Mouse (Mus musculus) thymus, adult 2 months (tissue): ENCODE data around the gene Cdk12.
"Not testable (repeated sequence)": the region's sequence is repeated elsewhere in the genome, so short reads cannot be mapped to it uniquely, and the experiment has no call there.

Experiments
- CTCF ChIP-seq: fragments of 200-500 bp; IDR thresholded peaks from 2 replicates; pipeline ENCODE4 v1.5.1; 2012; ENCODE audit warnings: mild to moderate bottlenecking, control low read depth, low read length, moderate library complexity, borderline replicate concordance; ENCODE audit not compliant: control insufficient read depth, poor library complexity, insufficient read depth; ENCODE audit errors: extremely low read depth
- POLR2A ChIP-seq: fragments of 200-500 bp; IDR thresholded peaks from 2 replicates; pipeline ENCODE4 v1.6.1; 2012; ENCODE audit warnings: mild to moderate bottlenecking, low read length, control low read depth, moderate library complexity; ENCODE audit not compliant: control insufficient read depth, poor library complexity, insufficient read depth; ENCODE audit errors: extremely low read depth

DNA sequence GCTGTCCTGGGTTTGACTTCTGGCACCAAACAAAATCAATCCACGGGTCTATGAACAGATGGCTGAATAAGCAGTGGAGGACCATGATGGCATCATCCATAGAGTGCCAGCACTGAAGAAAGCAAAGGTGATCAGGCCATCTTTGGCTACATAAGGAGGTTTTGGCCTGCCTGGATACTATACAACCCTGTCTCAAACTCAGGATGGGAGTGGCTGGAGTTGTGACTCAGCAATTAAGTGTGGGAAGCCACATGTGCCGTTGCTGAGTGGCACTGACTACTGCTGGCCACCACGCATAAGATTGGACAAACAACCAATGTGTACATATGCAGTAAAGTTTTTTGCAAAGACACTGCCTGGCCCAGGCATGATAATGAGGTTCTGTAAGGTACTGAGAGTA lies 20.7 kb upstream of the Cdk12 start:
- TF ChIP-seq CTCF, POLR2A: not testable (repeated sequence)
